Mouse (Mus musculus): ENCODE data around the gene Bhmt.

DNA sequence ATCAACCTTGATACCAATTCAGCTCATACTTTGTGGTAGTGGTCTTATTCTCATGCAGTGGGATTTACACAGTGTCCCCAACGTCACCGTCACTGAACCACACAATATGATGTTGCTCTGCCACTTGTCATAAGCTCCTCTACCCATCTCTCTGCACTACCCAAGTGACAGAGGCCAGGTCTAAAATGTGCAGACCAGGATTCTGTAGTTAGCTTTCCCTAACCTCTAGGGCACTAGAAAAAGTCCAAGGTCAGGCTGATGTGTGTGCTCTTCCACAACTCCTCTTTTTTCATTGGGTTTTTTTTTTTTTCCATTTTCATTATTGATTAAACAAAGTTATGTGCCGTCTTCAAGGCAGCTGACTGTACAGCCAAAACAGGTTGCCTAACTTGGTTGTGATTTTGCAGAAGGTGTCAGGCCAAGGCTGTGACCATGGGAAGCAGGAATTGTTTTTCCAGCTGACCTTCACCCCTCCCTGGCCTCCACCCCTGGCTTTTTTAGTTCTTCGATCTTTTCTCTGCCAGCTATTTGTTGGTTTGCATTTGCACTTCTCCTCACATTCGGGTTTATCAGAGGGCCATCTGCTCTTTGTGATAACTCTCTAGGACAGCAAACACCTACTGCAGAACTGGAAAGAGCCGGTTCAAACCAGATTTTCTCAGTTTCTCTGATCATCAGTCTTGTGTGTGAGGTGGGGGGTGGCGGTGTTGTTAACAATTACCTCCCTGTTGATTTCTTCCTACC is 10.8 kb upstream of the Bhmt start:
- TF ChIP-seq CTCF (IDR thresholded peaks at IDR 0.05; ENCODE audit: low read depth) (no peak), EP300 (IDR thresholded peaks at IDR 0.05; ENCODE audit: low read depth) (no peak)
